Mouse (Mus musculus) kidney, embryonic 14.5 days (tissue): ENCODE measurements around the gene Stoml1. TPM values are rescaled to one million over a fixed set of nuclear protein-coding genes. Genes with fewer than 3 reads are reported as not detected.
"Not testable (repeated sequence)": the region's sequence is repeated elsewhere in the genome, so short reads cannot be mapped to it uniquely, and the experiment has no call there.

Experiments
- ATAC-seq: fragments of 200-750 bp; cut with Nextera tagmentation; 2 replicates; pipeline ENCODE4 v1.8.0; 2017; ENCODE audit warnings: moderate number of reproducible peaks, mild to moderate bottlenecking, moderate TSS enrichment, moderate library complexity; ENCODE audit not compliant: low FRiP score, low TSS enrichment
- H3K27ac ChIP-seq: fragments of 300-500 bp; sonication (generic); 2 replicates; pipeline ENCODE4 v1.5.1; 2014; ENCODE audit warnings: low read depth, mild to moderate bottlenecking, low read length, moderate library complexity, mixed read lengths
- H3K27me3 ChIP-seq: fragments of 300-500 bp; sonication (generic); 2 replicates; pipeline ENCODE4 v1.6.1; 2014; ENCODE audit warnings: mild to moderate bottlenecking, low read length; ENCODE audit not compliant: control insufficient read depth, insufficient read depth
- H3K36me3 ChIP-seq: fragments of 300-500 bp; sonication (generic); 2 replicates; pipeline ENCODE4 v1.6.1; 2014; ENCODE audit warnings: low read length, mixed read lengths; ENCODE audit not compliant: control insufficient read depth, insufficient read depth
- H3K4me1 ChIP-seq: fragments of 300-500 bp; sonication (generic); 2 replicates; pipeline ENCODE4 v1.6.1; 2014; ENCODE audit warnings: low read length, mixed read lengths; ENCODE audit not compliant: control insufficient read depth, insufficient read depth
- H3K4me2 ChIP-seq: fragments of 300-500 bp; sonication (generic); replicated peaks from 2 replicates; pipeline ENCODE4 v1.6.1; 2014; ENCODE audit warnings: low read depth, mild to moderate bottlenecking, low read length
- H3K4me3 ChIP-seq: fragments of 300-500 bp; sonication (generic); 2 replicates; pipeline ENCODE4 v1.5.1; 2014; ENCODE audit warnings: mild to moderate bottlenecking, low read length
- H3K9ac ChIP-seq: fragments of 300-500 bp; sonication (generic); 2 replicates; pipeline ENCODE4 v1.6.1; 2014; ENCODE audit warnings: low read depth, mild to moderate bottlenecking, low read length, moderate library complexity
- H3K9me3 ChIP-seq: fragments of 300-500 bp; sonication (generic); 2 replicates; pipeline ENCODE4 v1.6.1; 2016; ENCODE audit warnings: low read length; ENCODE audit not compliant: control insufficient read depth
- WGBS: fragments of 180-500 bp; shearing (Covaris S2); extraction: QIAGEN DNeasy Blood & Tissue Kit; methylation state at CpG from one replicate; pipeline ENCODE4 v1.1.7; 2014; 5-methylcytosine and 5-hydroxymethylcytosine counted together
- polyA plus RNA-seq: library from polyadenylated mRNA; unstranded; fragments of >200 nt; fragmentation: Nextera tagmentation; extraction: Ambion mirVana; gene quantifications from 2 replicates; pipeline ENCODE4 v1.2.1, GENCODE M21; 2014

The Stoml1 gene
- polyA plus RNA-seq, 1 experiment from 2014 or later, result 29.8 TPM

- Histone ChIP-seq H3K27me3 (no peaks in the 10 kb centered on the region), H3K4me1 (no peaks in the 10 kb centered on the region), H3K9me3 (no peaks in the 10 kb centered on the region), H3K4me2 (no peak overlapping the region), H3K9ac (no peak overlapping the region), H3K4me3 (no peak overlapping the region), H3K27ac (peak overlapping the region; percentile 43; the same call in 1 of the 2 replicates), H3K36me3 (peaks cover 14% of the 10 kb centered on the region; the same call in 1 of the 2 replicates)
- 29% methylated on average over 4 of the region's 4 CpGs for WGBS
- 0 out of 2 replicates have a peak, but pooled peaks have one; percentile 33 for ATAC-seq
These were observed 13.6 kb downstream of the Stoml1 start for GRCm38 (mm10) chr9:58266571-58267011.

GRCm38 (mm10) chr9:58267046-58267445 lies 14.1 kb downstream of the Stoml1 start:
- Histone ChIP-seq H3K4me2 (no peak overlapping the region), H3K36me3 (peaks cover 9% of the 10 kb centered on the region; the same call in 1 of the 2 replicates), H3K27me3 (no peaks in the 10 kb centered on the region), H3K9me3 (no peaks in the 10 kb centered on the region), H3K27ac (peak overlapping the region; percentile 43; the same call in 1 of the 2 replicates), H3K4me3 (no peak overlapping the region), H3K9ac (no peak overlapping the region), H3K4me1 (no peaks in the 10 kb centered on the region; the same call in 1 of the 2 replicates)
- 83% methylated on average over 3 of the region's 3 CpGs for WGBS
- ATAC-seq, result no peak

GRCm38 (mm10) chr9:58268384-58269313 lies 15.7 kb downstream of the Stoml1 start:
- no peak overlapping the region for H3K4me2 ChIP-seq
- no peaks in the 10 kb centered on the region for H3K36me3 ChIP-seq
- H3K4me3 ChIP-seq, result no peak overlapping the region
- 58% methylated on average over 12 of the region's 12 CpGs for WGBS
- H3K9me3 ChIP-seq, result no peaks in the 10 kb centered on the region
- H3K27ac ChIP-seq, result no peak overlapping the region
- H3K27me3 ChIP-seq, result no peaks in the 10 kb centered on the region
- H3K4me1 ChIP-seq, result peaks cover 8% of the 10 kb centered on the region
- peak; percentile 36; the same call in 1 of the 2 replicates for ATAC-seq
- H3K9ac ChIP-seq, result no peak overlapping the region

- H3K4me1 ChIP-seq, result peaks cover 16% of the 10 kb centered on the region
- H3K27ac ChIP-seq, result no peak overlapping the region
- H3K27me3 ChIP-seq, result no peaks in the 10 kb centered on the region
- H3K4me3 ChIP-seq, result no peak overlapping the region
- WGBS, result 54% methylated on average over 3 of the region's 3 CpGs
- H3K9ac ChIP-seq, result no peak overlapping the region
- H3K36me3 ChIP-seq, result no peaks in the 10 kb centered on the region
- no peak for ATAC-seq
- H3K4me2 ChIP-seq, result no peak overlapping the region
- no peaks in the 10 kb centered on the region for H3K9me3 ChIP-seq
These were observed 17.1 kb downstream of the Stoml1 start for GRCm38 (mm10) chr9:58270081-58270480.

GRCm38 (mm10) chr9:58271109-58271508 lies 18.1 kb downstream of the Stoml1 start:
- Histone ChIP-seq H3K27ac (no peak overlapping the region), H3K9ac (no peak overlapping the region), H3K9me3 (no peaks in the 10 kb centered on the region), H3K36me3 (no peaks in the 10 kb centered on the region), H3K27me3 (no peaks in the 10 kb centered on the region), H3K4me3 (no peak overlapping the region), H3K4me2 (no peak overlapping the region), H3K4me1 (peaks cover 24% of the 10 kb centered on the region)
- 91% methylated on average over 3 of the region's 3 CpGs for WGBS
- ATAC-seq, result no peak

GRCm38 (mm10) chr9:58271551-58271950 lies 18.6 kb downstream of the Stoml1 start:
- ATAC-seq, H3K4me3 ChIP-seq, H3K36me3 ChIP-seq, H3K4me2 ChIP-seq, H3K9ac ChIP-seq, H3K27me3 ChIP-seq, H3K9me3 ChIP-seq, H3K27ac ChIP-seq: not testable (repeated sequence)
- H3K4me1 ChIP-seq, result peaks cover 27% of the 10 kb centered on the region
- 92% methylated on average over 9 of the region's 9 CpGs for whole genome bisulfite sequencing

GRCm38 (mm10) chr9:58272068-58272541 lies 19.1 kb downstream of the Stoml1 start:
- Histone ChIP-seq H3K27me3 (no peaks in the 10 kb centered on the region), H3K9me3 (no peaks in the 10 kb centered on the region), H3K9ac (no peak overlapping the region), H3K4me2 (no peak overlapping the region), H3K4me3 (no peak overlapping the region), H3K4me1 (peaks cover 27% of the 10 kb centered on the region), H3K36me3 (no peaks in the 10 kb centered on the region), H3K27ac (no peak overlapping the region)
- 89% methylated on average over 2 of the region's 2 CpGs for WGBS
- no peak for ATAC-seq

- Histone ChIP-seq H3K27ac (no peak overlapping the region), H3K4me2 (no peak overlapping the region), H3K4me3 (no peak overlapping the region), H3K4me1 (peaks cover 27% of the 10 kb centered on the region), H3K9ac (no peak overlapping the region), H3K27me3 (no peaks in the 10 kb centered on the region), H3K9me3 (no peaks in the 10 kb centered on the region), H3K36me3 (no peaks in the 10 kb centered on the region)
- WGBS, result 72% methylated on average over 9 of the region's 9 CpGs
- ATAC-seq, result no peak
These were observed 19.9 kb downstream of the Stoml1 start for GRCm38 (mm10) chr9:58272855-58273254.

GRCm38 (mm10) chr9:58274101-58274604 lies 21.2 kb downstream of the Stoml1 start:
- WGBS, result 72% methylated on average over 7 of the region's 7 CpGs
- no peaks in the 10 kb centered on the region for H3K27me3 ChIP-seq
- no peak overlapping the region for H3K4me2 ChIP-seq
- H3K9ac ChIP-seq, result no peak overlapping the region
- H3K27ac ChIP-seq, result peak overlapping the region; percentile 81; the same call in 1 of the 2 replicates
- no peaks in the 10 kb centered on the region for H3K9me3 ChIP-seq
- H3K36me3 ChIP-seq, result no peaks in the 10 kb centered on the region
- H3K4me1 ChIP-seq, result peaks cover 27% of the 10 kb centered on the region
- H3K4me3 ChIP-seq, result no peak overlapping the region
- no peak for ATAC-seq
